In genomic region chr15:78116244-78116643, GRCm38 (mm10) we compare ENCODE assay signal across 17 mouse cellular contexts. TPM values are rescaled to one million over a fixed set of nuclear protein-coding genes. Genes with fewer than 3 reads are reported as not detected.
DNase-seq lines count a peak whose midpoint lies in the region; ATAC-seq and TF ChIP-seq lines count a peak whose summit lies in the region.
"Had no signal": no experiment of that assay in that cellular context is flagged by ENCODE, and none has a peak within 500 bp of the region (broad histone marks: within the 10 kb centered on the region; RNA-seq: fewer than 3 reads in every experiment).

No protein-coding gene starts in this region.

- H3K27ac ChIP-seq in cerebellum, adult 2 months (ENCODE audit: insufficient read depth, low read length): no peak overlapping the region
- no peak overlapping the region for H3K27ac ChIP-seq in neural tube, embryonic 12.5 days
- H3K27ac ChIP-seq in forebrain, postnatal 0 days (ENCODE audit: low read depth, low read length): no peak overlapping the region
- H3K27ac ChIP-seq in neural tube, embryonic 14.5 days (ENCODE audit: low read depth, low read length): no peak overlapping the region

- peak overlapping the region; percentile 78 for H3K4me3 ChIP-seq in cerebellum, adult 2 months (replicated peaks; ENCODE audit: insufficient read depth, low read depth, low read length)
- 0 out of 2 replicates have a peak overlapping the region, but pooled peaks have one; percentile 4 for H3K4me3 ChIP-seq in neural tube, embryonic 12.5 days
- H3K4me3 ChIP-seq in forebrain, postnatal 0 days (ENCODE audit: low read depth, low read length): peak overlapping the region; percentile 66
- H3K4me3 ChIP-seq in neural tube, embryonic 14.5 days (ENCODE audit: low read depth, low read length): peak overlapping the region; percentile 70
- H3K4me3 ChIP-seq: erythroblast, embryonic 14.5 days had no signal

- H3K4me2 ChIP-seq in neural tube, embryonic 12.5 days (replicated peaks): peak overlapping the region; percentile 63
- peak overlapping the region; percentile 79 for H3K4me2 ChIP-seq in forebrain, postnatal 0 days (ENCODE audit: low read depth)
- peak overlapping the region; percentile 67 for H3K4me2 ChIP-seq in neural tube, embryonic 14.5 days (ENCODE audit: low read depth, low read length)
- H3K4me2 ChIP-seq: heart, embryonic 11.5 days had no signal

- DNase-seq in cerebellum, adult 2 months: peak; percentile 51 to 54
- no peak for DNase-seq in neural tube, embryonic 10.5 days (ENCODE audit: extremely low spot score, low spot score)
- DNase-seq in forebrain, postnatal 0 days: peak; percentile 5
- DNase-seq in heart, adult 8-10 months (ENCODE audit: low spot score): no peak
- DNase-seq: gastrocnemius, postnatal 10 days; heart, postnatal 36 days; kidney, adult 18-20 months; kidney, postnatal 36 days; liver, postnatal 0 days; lung, postnatal 4 days had no signal

- no peaks in the 10 kb centered on the region for H3K36me3 ChIP-seq in neural tube, embryonic 12.5 days
- H3K36me3 ChIP-seq in forebrain, postnatal 0 days (ENCODE audit: insufficient read depth): no peaks in the 10 kb centered on the region
- no peaks in the 10 kb centered on the region for H3K36me3 ChIP-seq in neural tube, embryonic 14.5 days (ENCODE audit: control insufficient read depth, insufficient read depth, low read length)

- H3K27me3 ChIP-seq in cerebellum, adult 2 months (ENCODE audit: control insufficient read depth, insufficient read depth, low read length): no peaks in the 10 kb centered on the region
- peaks cover 4% of the 10 kb centered on the region; the same call in 1 of the 2 replicates for H3K27me3 ChIP-seq in neural tube, embryonic 12.5 days (replicated peaks)
- H3K27me3 ChIP-seq in forebrain, postnatal 0 days (ENCODE audit: insufficient read depth, low read length): no peaks in the 10 kb centered on the region
- no peaks in the 10 kb centered on the region for H3K27me3 ChIP-seq in neural tube, embryonic 14.5 days (ENCODE audit: control insufficient read depth, insufficient read depth, low read length)

- 19% methylated on average over 10 of the region's 10 CpGs for WGBS in cerebellum, adult 2 months
- 69% methylated on average over 10 of the region's 10 CpGs for WGBS in neural tube, embryonic 12.5 days
- 47% methylated on average over 10 of the region's 10 CpGs for WGBS in forebrain, postnatal 0 days
- 60% methylated on average over 10 of the region's 10 CpGs for WGBS in neural tube, embryonic 14.5 days

- no peak for TF ChIP-seq POLR2A in cerebellum, adult 2 months (IDR thresholded peaks at IDR 0.05; ENCODE audit: borderline replicate concordance, insufficient read depth, low read length)

- ATAC-seq in cerebellum, adult (ENCODE audit: insufficient number of reproducible peaks, low FRiP score, low TSS enrichment): no peak
- no peak for ATAC-seq in neural tube, embryonic 12.5 days (ENCODE audit: low FRiP score, low read depth)
- ATAC-seq in forebrain, postnatal 0 days: no peak
- no peak for ATAC-seq in neural tube, embryonic 14.5 days (ENCODE audit: low read depth)
- ATAC-seq in megakaryocyte-erythroid progenitor cell, adult 5-6 weeks (replicated peaks; ENCODE audit: low FRiP score, low TSS enrichment, poor library complexity, severe bottlenecking): no peak
- ATAC-seq: liver, postnatal 0 days had no signal

- TF ChIP-seq CTCF in cerebellum, adult 2 months (IDR thresholded peaks at IDR 0.05; ENCODE audit: borderline replicate concordance, insufficient read depth, low read depth, low read length): no peak
- TF ChIP-seq CTCF in forebrain, postnatal 0 days (IDR thresholded peaks at IDR 0.05; ENCODE audit: low read depth): no peak

- H3K9ac ChIP-seq in neural tube, embryonic 12.5 days: no peak overlapping the region
- peak overlapping the region; percentile 36; the same call in 1 of the 2 replicates for H3K9ac ChIP-seq in forebrain, postnatal 0 days
- H3K9ac ChIP-seq in neural tube, embryonic 14.5 days (replicated peaks; ENCODE audit: low read depth, low read length): no peak overlapping the region; the same call in 1 of the 2 replicates
- H3K9ac ChIP-seq: liver, postnatal 0 days had no signal

- peaks cover 12% of the 10 kb centered on the region for H3K4me1 ChIP-seq in cerebellum, adult 2 months (ENCODE audit: control insufficient read depth, insufficient read depth, low read length)
- H3K4me1 ChIP-seq in neural tube, embryonic 12.5 days: peaks cover 12% of the 10 kb centered on the region; the same call in 1 of the 2 replicates
- peaks cover 18% of the 10 kb centered on the region for H3K4me1 ChIP-seq in forebrain, postnatal 0 days (ENCODE audit: insufficient read depth)
- peaks cover 15% of the 10 kb centered on the region for H3K4me1 ChIP-seq in neural tube, embryonic 14.5 days (ENCODE audit: control insufficient read depth, insufficient read depth, low read length)

- H3K9me3 ChIP-seq in neural tube, embryonic 12.5 days: no peaks in the 10 kb centered on the region
- no peaks in the 10 kb centered on the region for H3K9me3 ChIP-seq in forebrain, postnatal 0 days (ENCODE audit: low read length)
- H3K9me3 ChIP-seq in neural tube, embryonic 14.5 days (ENCODE audit: control insufficient read depth, low read length): no peaks in the 10 kb centered on the region

RNA-seq across cellular contexts. Expression of gene Cacng2, which starts 3.6 kb away (rescaled TPM):
- polyA plus RNA-seq in cerebellum, adult 2 months (2012; rRNA removed): 45.8 and 48.5 TPM in 2 replicates
- polyA plus RNA-seq in neural tube, embryonic 12.5 days (2016; fragmentation: Nextera tagmentation; extraction: Ambion mirVana): 4.1 and 5.7 TPM in 2 replicates
- 9.8 and 13.6 TPM in 2 replicates for total RNA-seq in forebrain, postnatal 0 days (2014; rRNA removed)
- 6.8 and 10.1 TPM in 2 replicates for polyA plus RNA-seq in forebrain, postnatal 0 days (2015; fragmentation: Nextera tagmentation; extraction: Ambion mirVana)
- 12.4 and 21.0 TPM in 2 replicates for polyA plus RNA-seq in neural tube, embryonic 14.5 days (2014; fragmentation: Nextera tagmentation; extraction: Ambion mirVana)
- not detected for total RNA-seq in heart, adult 8-10 months (2022)
- total RNA-seq in megakaryocyte-erythroid progenitor cell, adult 5-6 weeks (2014; fragmentation: Nextera tagmentation): not detected in 2 replicates
- total RNA-seq in megakaryocyte-erythroid progenitor cell, adult 5-6 weeks (2017): not detected in 2 replicates
- total RNA-seq: heart, postnatal 36 days had no signal
- polyA plus RNA-seq: erythroblast, embryonic 14.5 days; liver, postnatal 0 days; spleen, adult 2 months had no signal

RNA-seq across cellular contexts. Expression of gene Ift27, which starts 57.7 kb away (rescaled TPM):
- 52.0 and 56.5 TPM in 2 replicates for polyA plus RNA-seq in cerebellum, adult 2 months (2012; rRNA removed)
- 101 and 106 TPM in 2 replicates for polyA plus RNA-seq in neural tube, embryonic 12.5 days (2016; fragmentation: Nextera tagmentation; extraction: Ambion mirVana)
- 41.2 and 43.1 TPM in 2 replicates for total RNA-seq in forebrain, postnatal 0 days (2014; rRNA removed)
- polyA plus RNA-seq in forebrain, postnatal 0 days (2015; fragmentation: Nextera tagmentation; extraction: Ambion mirVana): 134 and 145 TPM in 2 replicates
- 103 and 105 TPM in 2 replicates for polyA plus RNA-seq in neural tube, embryonic 14.5 days (2014; fragmentation: Nextera tagmentation; extraction: Ambion mirVana)
- total RNA-seq in heart, adult 8-10 months (2022): 10 to 100 TPM; 10.5 to 14.1 (median 10.9) TPM
- 50.0 and 53.9 TPM in 2 replicates for total RNA-seq in megakaryocyte-erythroid progenitor cell, adult 5-6 weeks (2014; fragmentation: Nextera tagmentation)
- 4.7 and 14.0 TPM in 2 replicates for total RNA-seq in megakaryocyte-erythroid progenitor cell, adult 5-6 weeks (2017)

Comparison
In these comparisons a context has a peak if more than half of its experiments do, and no peak if none do; other contexts are left out.
1. DNase-seq: peak in cerebellum, adult 2 months (2 of 2) and forebrain, postnatal 0 days (single experiment); none in neural tube, embryonic 10.5 days (single experiment) and heart, adult 8-10 months (single experiment).
2. H3K4me3 ChIP-seq: peak in every context shown above with its lines; median percentile 78 in cerebellum, adult 2 months; 70 in neural tube, embryonic 14.5 days; 66 in forebrain, postnatal 0 days; 4 in neural tube, embryonic 12.5 days.
3. Peak in every context shown above with its lines, with median percentiles within 50 percentile points of each other: H3K4me2 ChIP-seq.